Mouse (Mus musculus): Measurements from ENCODE around the gene H2-DMb2.

DNA sequence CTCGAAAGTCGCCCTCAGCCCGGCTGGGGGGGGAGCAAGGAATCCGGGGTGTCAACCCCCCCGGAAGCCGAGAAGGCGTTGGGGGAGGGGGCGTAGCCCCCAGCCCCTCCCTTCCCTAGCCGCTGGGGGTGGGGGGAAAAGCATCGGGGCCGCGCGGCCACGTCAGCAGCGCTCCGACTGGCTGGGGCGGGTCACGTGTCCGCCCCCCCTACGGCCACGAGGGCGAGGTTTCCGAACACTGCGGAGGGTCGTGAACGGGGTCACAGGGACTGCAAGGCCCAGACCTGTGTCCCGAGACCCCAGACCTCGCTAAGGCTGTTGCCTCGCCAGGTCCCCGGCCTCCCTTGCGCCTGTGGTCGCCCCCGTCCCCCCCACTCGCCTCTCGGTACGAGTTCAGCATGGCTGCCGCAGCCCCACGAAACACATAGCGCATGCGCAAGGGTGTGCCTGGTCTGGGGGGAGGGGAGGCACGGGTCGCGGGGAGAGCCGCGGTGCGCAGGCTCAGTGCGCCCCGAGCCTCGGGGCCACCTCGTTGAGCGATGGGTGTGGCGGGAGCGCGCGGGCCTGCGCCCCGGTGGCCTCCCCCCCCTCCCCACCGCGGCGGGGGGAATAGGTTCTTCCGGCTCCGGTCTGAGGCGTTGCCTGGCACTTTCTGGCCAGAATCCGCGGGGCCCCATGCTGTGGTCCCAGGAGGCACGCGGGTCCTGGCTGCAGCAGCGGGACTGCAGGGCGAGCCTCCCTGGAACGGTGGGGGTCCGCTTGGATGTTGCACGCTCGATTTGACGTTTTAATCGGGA lies 20.7 kb upstream of the H2-DMb2 start, which contains the start of gene Brd2:
- peak; percentile 80 for TF ChIP-seq POLR2AphosphoS2 (IDR thresholded peaks at IDR 0.05; ENCODE audit: insufficient read length, low read depth)
- TF ChIP-seq POLR2A (IDR thresholded peaks at IDR 0.05; ENCODE audit: insufficient read length, low read depth), result peak; percentile 73
- no peak for TF ChIP-seq CEBPB (IDR thresholded peaks at IDR 0.05; ENCODE audit: insufficient read depth, poor library complexity, severe bottlenecking)
- no peak for TF ChIP-seq TCF12 (IDR thresholded peaks at IDR 0.05; ENCODE audit: insufficient read depth, poor library complexity, severe bottlenecking)
- TF ChIP-seq MAX (IDR thresholded peaks at IDR 0.05; ENCODE audit: low read depth), result no peak
- no peak for TF ChIP-seq E2F4 (IDR thresholded peaks at IDR 0.05; ENCODE audit: insufficient read depth)
- peak; percentile 89 for TF ChIP-seq USF1 (IDR thresholded peaks at IDR 0.05; ENCODE audit: low read depth)
- TF ChIP-seq MYOD1 (IDR thresholded peaks at IDR 0.05; ENCODE audit: control insufficient read depth in 1 of 3, insufficient read length in 2 of 3, low read depth in 2 of 3), result peak in 1 of 3 experiments; percentile 7
- TF ChIP-seq TCF3 (IDR thresholded peaks at IDR 0.05; ENCODE audit: insufficient read length, low read depth), result no peak

Measured in myocyte (in vitro differentiated cells).